Mouse (Mus musculus): ENCODE measurements around the gene Atp5e. TPM values are rescaled to one million over a fixed set of nuclear protein-coding genes. Genes with fewer than 3 reads are reported as not detected.

Atp5e gene
- total and polyA plus RNA-seq, 2 experiments from 2014 or later, result 553 to 832 TPM

- Histone ChIP-seq H3K9ac (replicated peaks; ENCODE audit: low read length, poor library complexity, severe bottlenecking) (peak within 1 kb of the TSS; percentile 54), H3K4me2 (ENCODE audit: low read depth, low read length, poor library complexity, severe bottlenecking) (peak within 1 kb of the TSS; percentile 91), H3K36me3 (ENCODE audit: insufficient read depth, low read length) (no peaks in the 10 kb centered on the region), H3K4me3 (ENCODE audit: low read depth, low read length) (peak within 1 kb of the TSS; percentile 53), H3K4me1 (ENCODE audit: insufficient read depth, low read length) (peaks cover 8% of the 10 kb centered on the region; the same call in 1 of the 2 replicates), H3K27ac (ENCODE audit: low read depth, low read length) (no peak within 1 kb of the TSS; the same call in 1 of the 2 replicates), H3K9me3 (ENCODE audit: low read length) (no peaks in the 10 kb centered on the region), H3K27me3 (ENCODE audit: insufficient read depth, low read length) (no peaks in the 10 kb centered on the region)
- peak; percentile 97 for DNase-seq (ENCODE audit: low spot score)
- ATAC-seq (ENCODE audit: low FRiP score), result peak; percentile 94
- WGBS, result under 1% methylated on average over 40 of the region's 40 CpGs
- TF ChIP-seq CTCF (IDR thresholded peaks at IDR 0.05), result no peak
These were observed 48.1 kb downstream of the Atp5e start, which contains the start of gene Nelfcd for GRCm38 (mm10) chr2:174415731-174416310. Gene Nelfcd (plus strand): TSS chr2:174415804.

- Histone ChIP-seq H3K9me3 (ENCODE audit: low read length) (no peaks in the 10 kb centered on the region), H3K4me3 (ENCODE audit: low read depth, low read length) (peak overlapping the region; percentile 53), H3K36me3 (ENCODE audit: insufficient read depth, low read length) (no peaks in the 10 kb centered on the region), H3K4me1 (ENCODE audit: insufficient read depth, low read length) (peaks cover 8% of the 10 kb centered on the region; the same call in 1 of the 2 replicates), H3K27ac (ENCODE audit: low read depth, low read length) (no peak overlapping the region; the same call in 1 of the 2 replicates), H3K4me2 (ENCODE audit: low read depth, low read length, poor library complexity, severe bottlenecking) (peak overlapping the region; percentile 91), H3K27me3 (ENCODE audit: insufficient read depth, low read length) (no peaks in the 10 kb centered on the region), H3K9ac (replicated peaks; ENCODE audit: low read length, poor library complexity, severe bottlenecking) (no peak overlapping the region)
- DNase-seq (ENCODE audit: low spot score) (no peak), ATAC-seq (ENCODE audit: low FRiP score) (peak; percentile 32; the same call in 1 of the 2 replicates)
- WGBS, result 45% methylated on average over 18 of the region's 18 CpGs
- no peak for TF ChIP-seq CTCF (IDR thresholded peaks at IDR 0.05)
These were observed 48.7 kb downstream of the Atp5e start for GRCm38 (mm10) chr2:174415001-174415730.

GRCm38 (mm10) chr2:174413127-174413526, 50.8 kb downstream of the Atp5e start:
- H3K27me3 ChIP-seq (ENCODE audit: insufficient read depth, low read length), result no peaks in the 10 kb centered on the region
- H3K36me3 ChIP-seq (ENCODE audit: insufficient read depth, low read length), result no peaks in the 10 kb centered on the region
- DNase-seq (ENCODE audit: low spot score), result no peak
- no peaks in the 10 kb centered on the region for H3K9me3 ChIP-seq (ENCODE audit: low read length)
- no peak overlapping the region for H3K4me3 ChIP-seq (ENCODE audit: low read depth, low read length)
- no peak overlapping the region for H3K27ac ChIP-seq (ENCODE audit: low read depth, low read length)
- no peak overlapping the region for H3K4me2 ChIP-seq (ENCODE audit: low read depth, low read length, poor library complexity, severe bottlenecking)
- no peak for ATAC-seq (ENCODE audit: low FRiP score)
- no peak overlapping the region for H3K9ac ChIP-seq (replicated peaks; ENCODE audit: low read length, poor library complexity, severe bottlenecking)
- 87% methylated on average over 7 of the region's 7 CpGs for WGBS
- TF ChIP-seq CTCF (IDR thresholded peaks at IDR 0.05), result no peak
- peaks cover 8% of the 10 kb centered on the region; the same call in 1 of the 2 replicates for H3K4me1 ChIP-seq (ENCODE audit: insufficient read depth, low read length)

Other genes with a start within 250 kb of the Atp5e start
- 1,613 and 1,637 TPM in 2 replicates for gene Gnas, start 179.8 kb downstream of the Atp5e start, total RNA-seq (2014; rRNA removed)
- 1,739 and 1,834 TPM in 2 replicates for gene Gnas, start 179.8 kb downstream of the Atp5e start, polyA plus RNA-seq (2015; fragmentation: Nextera tagmentation; extraction: Ambion mirVana)
- not detected in 2 replicates for gene Gm20721, start 117.4 kb downstream of the Atp5e start, total RNA-seq (2014; rRNA removed)
- gene Gm20721, start 117.4 kb downstream of the Atp5e start, polyA plus RNA-seq (2015; fragmentation: Nextera tagmentation; extraction: Ambion mirVana), result 9.8 and 10.8 TPM in 2 replicates
- 42.7 and 52.3 TPM in 2 replicates for gene Nelfcd, start 48.3 kb downstream of the Atp5e start, total RNA-seq (2014; rRNA removed)
- gene Nelfcd, start 48.3 kb downstream of the Atp5e start, polyA plus RNA-seq (2015; fragmentation: Nextera tagmentation; extraction: Ambion mirVana), result 95.7 and 96.9 TPM in 2 replicates
- gene Ctsz, start 25.1 kb downstream of the Atp5e start, total RNA-seq (2014; rRNA removed), result 45.4 and 48.4 TPM in 2 replicates
- 47.8 and 54.0 TPM in 2 replicates for gene Ctsz, start 25.1 kb downstream of the Atp5e start, polyA plus RNA-seq (2015; fragmentation: Nextera tagmentation; extraction: Ambion mirVana)
- gene Tubb1, start 13.4 kb downstream of the Atp5e start, total RNA-seq (2014; rRNA removed), result 0.11 and 0.33 TPM in 2 replicates
- gene Tubb1, start 13.4 kb downstream of the Atp5e start, polyA plus RNA-seq (2015; fragmentation: Nextera tagmentation; extraction: Ambion mirVana), result 0.16 and 0.25 TPM in 2 replicates
- 61.0 and 63.4 TPM in 2 replicates for gene Prelid3b, start 9.0 kb upstream of the Atp5e start, total RNA-seq (2014; rRNA removed)
- 93.5 and 96.6 TPM in 2 replicates for gene Prelid3b, start 9.0 kb upstream of the Atp5e start, polyA plus RNA-seq (2015; fragmentation: Nextera tagmentation; extraction: Ambion mirVana)
- 0.09 TPM in 1 of 2 replicates, not detected in the other for gene Zfp831, start 179.4 kb upstream of the Atp5e start, total RNA-seq (2014; rRNA removed)
- gene Zfp831, start 179.4 kb upstream of the Atp5e start, polyA plus RNA-seq (2015; fragmentation: Nextera tagmentation; extraction: Ambion mirVana), result not detected in 2 replicates

Measured in midbrain, postnatal 0 days (tissue).